Mouse (Mus musculus) testis, adult 2 months (tissue): ENCODE measurements around the gene BC052040.

Source experiments
- CTCF ChIP-seq: fragments of 200-500 bp; IDR thresholded peaks from 2 replicates; pipeline ENCODE4 v1.5.1; 2012; ENCODE audit warnings: low read depth, mild to moderate bottlenecking, inconsistent platforms, low read length, moderate library complexity; ENCODE audit not compliant: control insufficient read depth, insufficient read depth, insufficient replicate concordance
- POLR2A ChIP-seq: fragments of 200-500 bp; IDR thresholded peaks from 2 replicates; pipeline ENCODE4 v1.6.1; 2012; ENCODE audit warnings: low read depth, mild to moderate bottlenecking, inconsistent platforms, low read length, moderate library complexity; ENCODE audit not compliant: control insufficient read depth

DNA sequence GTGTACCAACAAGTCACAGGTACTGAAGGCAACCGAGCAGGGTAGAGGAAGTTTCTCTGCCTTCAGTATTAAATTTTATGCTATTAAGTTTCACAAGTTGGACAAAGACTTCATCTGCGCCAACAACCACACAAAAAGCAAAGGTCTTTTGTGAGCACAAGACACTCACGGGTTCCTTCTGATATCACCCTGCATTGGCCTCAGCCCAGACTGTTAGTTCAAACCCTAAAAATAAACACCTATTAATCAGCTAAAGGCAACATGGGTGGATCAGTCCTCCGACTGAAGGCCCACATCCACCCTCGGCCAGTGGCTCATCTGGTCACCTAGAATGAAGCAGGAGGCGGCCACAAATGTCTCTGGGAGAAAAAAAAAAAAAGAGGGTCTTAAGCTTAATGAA is 176.2 kb downstream of the BC052040 start:
- no peak for TF ChIP-seq CTCF
- TF ChIP-seq POLR2A = no peak
